8 mouse cellular contexts compared by ENCODE assay signal in the genomic region with DNA sequence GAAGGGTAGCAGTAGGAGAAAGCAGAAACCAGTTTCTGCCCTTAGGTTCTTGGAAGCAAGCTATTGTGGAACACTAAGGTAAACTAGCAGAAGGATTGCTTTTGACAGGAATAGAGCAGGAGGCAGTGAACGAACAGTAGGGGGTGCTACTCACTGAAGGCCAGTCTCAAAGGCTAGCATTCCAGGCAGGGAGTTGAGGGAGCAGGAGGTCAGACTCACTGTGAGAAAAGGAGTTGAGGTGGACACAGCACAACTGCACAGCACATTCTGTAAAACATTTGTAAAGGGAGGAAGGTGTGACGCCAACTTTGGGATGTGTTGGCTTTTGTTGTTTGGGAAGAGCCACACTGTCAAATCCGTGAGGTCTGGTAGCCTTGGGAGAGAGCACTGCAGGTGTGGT. TPM values are rescaled to one million over a fixed set of nuclear protein-coding genes. Genes with fewer than 3 reads are reported as not detected.
DNase-seq lines count a peak whose midpoint lies in the region; ATAC-seq and TF ChIP-seq lines count a peak whose summit lies in the region.

No protein-coding gene starts in this region.

- H3K36me3 ChIP-seq in C2C12 (ENCODE audit: control insufficient read depth, insufficient read depth) = no peaks in the 10 kb centered on the region
- no peaks in the 10 kb centered on the region for H3K36me3 ChIP-seq in lung, embryonic 15.5 days

- no peak overlapping the region for H3K4me3 ChIP-seq in C2C12 (ENCODE audit: insufficient read depth, poor library complexity, severe bottlenecking)
- peak overlapping the region; percentile 57 for H3K4me3 ChIP-seq in brown adipose tissue, adult 24 weeks (ENCODE audit: insufficient read depth, low read depth, low read length)
- H3K4me3 ChIP-seq in gastrocnemius, adult 2 months = peak overlapping the region; percentile 89
- H3K4me3 ChIP-seq in lung, embryonic 15.5 days = no peak overlapping the region

- H3K27ac ChIP-seq in brown adipose tissue, adult 24 weeks (replicated peaks; ENCODE audit: low read depth, low read length) = peak overlapping the region; percentile 100
- H3K27ac ChIP-seq in gastrocnemius, adult 2 months = peak overlapping the region; percentile 99
- no peak overlapping the region; the same call in 1 of the 2 replicates for H3K27ac ChIP-seq in lung, embryonic 15.5 days

- ATAC-seq in lung, embryonic 15.5 days (ENCODE audit: borderline replicate concordance, extremely low read depth, low FRiP score, low TSS enrichment) = no peak

- H3K9ac ChIP-seq in lung, embryonic 15.5 days = no peak overlapping the region

- peaks cover 58% of the 10 kb centered on the region for H3K79me2 ChIP-seq in C2C12 (ENCODE audit: control insufficient read depth, insufficient read depth)

- no peaks in the 10 kb centered on the region for H3K27me3 ChIP-seq in C2C12 (ENCODE audit: control insufficient read depth, insufficient read depth, insufficient read length)
- no peaks in the 10 kb centered on the region for H3K27me3 ChIP-seq in lung, embryonic 15.5 days

- H3ac ChIP-seq in C2C12 (ENCODE audit: control insufficient read depth, insufficient read length, low read depth) = no peak overlapping the region

- intact Hi-C loops in gastrocnemius, adult 2 months (cut with DNase I) = loop anchor here (1.0 to 5.0 kb wide), 3 partner anchors 37 to 101 kb away; no protein-coding TSS in a partner anchor

- peak overlapping the region; percentile 0; the same call in 1 of the 2 replicates for H3K4me2 ChIP-seq in lung, embryonic 15.5 days

- H3K4me1 ChIP-seq in brown adipose tissue, adult 24 weeks (ENCODE audit: control insufficient read depth, insufficient read depth, insufficient read length, low read length) = peaks cover 29% of the 10 kb centered on the region
- H3K4me1 ChIP-seq in lung, embryonic 15.5 days = peaks cover 18% of the 10 kb centered on the region; the same call in 1 of the 2 replicates

- 37% methylated on average over 3 of the region's 3 CpGs for WGBS in lung, embryonic 15.5 days

- peak; percentile 29 to 36 for DNase-seq in frontal cortex, postnatal 36 days (ENCODE audit: low spot score in 2 of 2)
- DNase-seq in frontal cortex, postnatal 14 days (ENCODE audit: low spot score in 2 of 2) = no peak
- peak; percentile 70 for DNase-seq in gastrocnemius, adult 2 months
- DNase-seq in kidney, adult 18-20 months = peak; percentile 74
- DNase-seq in thymus, postnatal 36 days = peak; percentile 31 to 37

- no peaks in the 10 kb centered on the region for H3K9me3 ChIP-seq in lung, embryonic 15.5 days

- peaks cover 5% of the 10 kb centered on the region for H3K79me3 ChIP-seq in C2C12 (ENCODE audit: low read depth)

- TF ChIP-seq CTCF in C2C12 (IDR thresholded peaks at IDR 0.05; ENCODE audit: control insufficient read depth, insufficient read depth, insufficient read length) = peak; percentile 68
- peak; percentile 93 for TF ChIP-seq CTCF in gastrocnemius, adult 2 months (IDR thresholded peaks at IDR 0.05)

TF ChIP-seq in C2C12, 6 proteins besides CTCF, POLR2A, EP300 and RAD21:
- TF ChIP-seq FOSL1 (IDR thresholded peaks at IDR 0.05; ENCODE audit: insufficient read depth, low read length, poor library complexity, severe bottlenecking) (no peak), MAX (IDR thresholded peaks at IDR 0.05) (no peak), CEBPB (IDR thresholded peaks at IDR 0.05; ENCODE audit: low read depth) (no peak), MYOD1 (IDR thresholded peaks at IDR 0.05; ENCODE audit: control insufficient read depth, insufficient read length, low read depth) (no peak), USF1 (IDR thresholded peaks at IDR 0.05; ENCODE audit: low read depth) (no peak), MYOG (IDR thresholded peaks at IDR 0.05; ENCODE audit: control insufficient read depth, extremely low read depth, insufficient read length) (no peak)

RNA-seq across cellular contexts. Expression of a gene that starts 3.0 kb away (rescaled TPM):
- polyA plus RNA-seq in C2C12 (2012; fragmentation: generic; extraction: Trizol) = 9.8 TPM
- polyA plus RNA-seq in brown adipose tissue, adult 24 weeks (2012; ENCODE audit: insufficient read depth, insufficient read length, missing spikeins) = 78.1 and 111 TPM in 2 replicates
- 10 to 100 TPM; 55.2 to 80.0 TPM for total RNA-seq in gastrocnemius, adult 2 months (2021)
- polyA plus RNA-seq in lung, embryonic 15.5 days (2015; fragmentation: Nextera tagmentation; extraction: Ambion mirVana) = 81.2 and 83.3 TPM in 2 replicates

Comparison
In these comparisons a context has a peak if more than half of its experiments do, and no peak if none do; other contexts are left out.
1. DNase-seq: peak in frontal cortex, postnatal 36 days (2 of 2), gastrocnemius, adult 2 months (single experiment), kidney, adult 18-20 months (single experiment) and thymus, postnatal 36 days (2 of 2); none in frontal cortex, postnatal 14 days (0 of 2).
2. H3K4me3 ChIP-seq: peak in brown adipose tissue, adult 24 weeks (single experiment) and gastrocnemius, adult 2 months (single experiment); none in C2C12 (single experiment) and lung, embryonic 15.5 days (single experiment).